Mouse (Mus musculus): ENCODE measurements around the gene Ngdn. TPM values are rescaled to one million over a fixed set of nuclear protein-coding genes. Genes with fewer than 3 reads are reported as not detected.
"Not testable (repeated sequence)": the region's sequence is repeated elsewhere in the genome, so short reads cannot be mapped to it uniquely, and the experiment has no call there.

The Ngdn gene
- polyA plus RNA-seq, 1 experiment from 2014 or later: 69.6 TPM

- H3K27me3 ChIP-seq: no peaks in the 10 kb centered on the region
- under 1% methylated on average over 17 of the region's 17 CpGs for WGBS
- peaks cover 13% of the 10 kb centered on the region for H3K4me1 ChIP-seq
- ATAC-seq (ENCODE audit: low FRiP score, low read depth): no peak
- peaks cover 12% of the 10 kb centered on the region; the same call in 1 of the 2 replicates for H3K36me3 ChIP-seq
- H3K27ac ChIP-seq (replicated peaks): peak overlapping the region; percentile 58; the same call in 1 of the 2 replicates
- peak overlapping the region; percentile 76 for H3K4me3 ChIP-seq
- peak overlapping the region; percentile 91 for H3K4me2 ChIP-seq (replicated peaks)
- H3K9me3 ChIP-seq: no peaks in the 10 kb centered on the region
- peak overlapping the region; percentile 77 for H3K9ac ChIP-seq (replicated peaks)
Observed at GRCm38 (mm10) chr14:55015767-55016111, 485 bp downstream of the Ngdn start.

GRCm38 (mm10) chr14:55016876-55017275, 1.6 kb downstream of the Ngdn start:
- no peak overlapping the region for H3K4me3 ChIP-seq
- H3K27ac ChIP-seq (replicated peaks): no peak overlapping the region
- WGBS: 95% methylated on average over 16 of the region's 16 CpGs

GRCm38 (mm10) chr14:55020394-55020793, 5.1 kb downstream of the Ngdn start:
- ATAC-seq (ENCODE audit: low FRiP score, low read depth): peak; percentile 25; the same call in 1 of the 2 replicates
- peaks cover 49% of the 10 kb centered on the region for H3K36me3 ChIP-seq

More at GRCm38 (mm10) chr14:55016876-55017275, 1.6 kb downstream of the Ngdn start:
- no peak overlapping the region for H3K9ac ChIP-seq (replicated peaks)
- H3K27me3 ChIP-seq: no peaks in the 10 kb centered on the region
- no peaks in the 10 kb centered on the region for H3K9me3 ChIP-seq
- H3K36me3 ChIP-seq: peaks cover 19% of the 10 kb centered on the region
- H3K4me1 ChIP-seq: peaks cover 13% of the 10 kb centered on the region
- H3K4me2 ChIP-seq (replicated peaks): no peak overlapping the region
- ATAC-seq (ENCODE audit: low FRiP score, low read depth): no peak

GRCm38 (mm10) chr14:55023011-55023410, 7.8 kb downstream of the Ngdn start:
- no peak overlapping the region for H3K4me2 ChIP-seq (replicated peaks)
- H3K4me1 ChIP-seq: peaks cover 11% of the 10 kb centered on the region
- peaks cover 47% of the 10 kb centered on the region for H3K36me3 ChIP-seq
- no peak for ATAC-seq (ENCODE audit: low FRiP score, low read depth)
- WGBS: 92% methylated on average over 15 of the region's 15 CpGs
- H3K4me3 ChIP-seq: no peak overlapping the region
- H3K9ac ChIP-seq (replicated peaks): no peak overlapping the region
- H3K27me3 ChIP-seq: peaks cover 16% of the 10 kb centered on the region
- no peaks in the 10 kb centered on the region for H3K9me3 ChIP-seq
- H3K27ac ChIP-seq (replicated peaks): no peak overlapping the region

More at GRCm38 (mm10) chr14:55020394-55020793, 5.1 kb downstream of the Ngdn start:
- H3K27ac ChIP-seq (replicated peaks): no peak overlapping the region
- H3K9me3 ChIP-seq: no peaks in the 10 kb centered on the region
- H3K4me3 ChIP-seq: no peak overlapping the region
- H3K4me1 ChIP-seq: peaks cover 13% of the 10 kb centered on the region
- H3K4me2 ChIP-seq (replicated peaks): no peak overlapping the region
- 37% methylated on average over 9 of the region's 9 CpGs for WGBS
- H3K27me3 ChIP-seq: peaks cover 5% of the 10 kb centered on the region
- H3K9ac ChIP-seq (replicated peaks): no peak overlapping the region

- 62% methylated on average over 7 of the region's 7 CpGs for WGBS
Observed at GRCm38 (mm10) chr14:55024236-55024635, 9.0 kb downstream of the Ngdn start.

GRCm38 (mm10) chr14:55025527-55025926, 10.3 kb downstream of the Ngdn start:
- no peak overlapping the region for H3K9ac ChIP-seq (replicated peaks)
- peaks cover 32% of the 10 kb centered on the region for H3K4me1 ChIP-seq
- 81% methylated on average over 5 of the region's 5 CpGs for WGBS
- no peak overlapping the region for H3K4me2 ChIP-seq (replicated peaks)
- no peak overlapping the region for H3K4me3 ChIP-seq
- peaks cover 20% of the 10 kb centered on the region for H3K27me3 ChIP-seq
- no peak for ATAC-seq (ENCODE audit: low FRiP score, low read depth)
- peaks cover 44% of the 10 kb centered on the region for H3K36me3 ChIP-seq
- H3K9me3 ChIP-seq: no peaks in the 10 kb centered on the region
- no peak overlapping the region for H3K27ac ChIP-seq (replicated peaks)

More at GRCm38 (mm10) chr14:55024236-55024635, 9.0 kb downstream of the Ngdn start:
- H3K9me3 ChIP-seq: no peaks in the 10 kb centered on the region
- ATAC-seq (ENCODE audit: low FRiP score, low read depth): no peak
- peaks cover 24% of the 10 kb centered on the region for H3K4me1 ChIP-seq
- H3K27ac ChIP-seq (replicated peaks): no peak overlapping the region
- peaks cover 44% of the 10 kb centered on the region for H3K36me3 ChIP-seq
- no peak overlapping the region for H3K9ac ChIP-seq (replicated peaks)
- H3K4me2 ChIP-seq (replicated peaks): no peak overlapping the region
- peaks cover 16% of the 10 kb centered on the region for H3K27me3 ChIP-seq
- no peak overlapping the region for H3K4me3 ChIP-seq

- H3K4me2 ChIP-seq (replicated peaks): peak overlapping the region; percentile 38
- WGBS: 12% methylated on average over 5 of the region's 5 CpGs
- peaks cover 35% of the 10 kb centered on the region for H3K4me1 ChIP-seq
- 0 out of 2 replicates have a peak overlapping the region, but pooled peaks have one; percentile 11 for H3K9ac ChIP-seq (replicated peaks)
- H3K4me3 ChIP-seq: no peak overlapping the region
- H3K27me3 ChIP-seq: peaks cover 26% of the 10 kb centered on the region
- peak; percentile 21; the same call in 1 of the 2 replicates for ATAC-seq (ENCODE audit: low FRiP score, low read depth)
- no peaks in the 10 kb centered on the region for H3K9me3 ChIP-seq
- peak overlapping the region; percentile 90 for H3K27ac ChIP-seq (replicated peaks)
- H3K36me3 ChIP-seq: peaks cover 33% of the 10 kb centered on the region
Observed at GRCm38 (mm10) chr14:55027251-55027650, 12.0 kb downstream of the Ngdn start.

- Histone ChIP-seq H3K27me3 (peaks cover 26% of the 10 kb centered on the region), H3K36me3 (peaks cover 29% of the 10 kb centered on the region), H3K27ac (replicated peaks) (peak overlapping the region; percentile 90), H3K9me3 (no peaks in the 10 kb centered on the region), H3K4me3 (no peak overlapping the region), H3K4me1 (peaks cover 37% of the 10 kb centered on the region), H3K4me2 (replicated peaks) (peak overlapping the region; percentile 38), H3K9ac (replicated peaks) (0 out of 2 replicates have a peak overlapping the region, but pooled peaks have one; percentile 11)
- ATAC-seq (ENCODE audit: low FRiP score, low read depth): peak; percentile 55
- 5% methylated on average over 6 of the region's 6 CpGs for WGBS
Observed at GRCm38 (mm10) chr14:55027653-55028052, 12.4 kb downstream of the Ngdn start.

GRCm38 (mm10) chr14:55028333-55028835, 13.1 kb downstream of the Ngdn start:
- peak; percentile 84 for ATAC-seq (ENCODE audit: low FRiP score, low read depth)
- H3K27me3 ChIP-seq: peaks cover 29% of the 10 kb centered on the region
- H3K27ac ChIP-seq (replicated peaks): peak overlapping the region; percentile 90
- no peaks in the 10 kb centered on the region for H3K9me3 ChIP-seq
- WGBS: 4% methylated on average over 5 of the region's 5 CpGs
- H3K4me3 ChIP-seq: no peak overlapping the region
- peaks cover 22% of the 10 kb centered on the region for H3K36me3 ChIP-seq
- H3K4me2 ChIP-seq (replicated peaks): peak overlapping the region; percentile 38
- H3K4me1 ChIP-seq: peaks cover 44% of the 10 kb centered on the region
- H3K9ac ChIP-seq (replicated peaks): peak overlapping the region; percentile 39; the same call in 1 of the 2 replicates

GRCm38 (mm10) chr14:55029034-55029698, 13.9 kb downstream of the Ngdn start:
- no peak overlapping the region for H3K4me3 ChIP-seq
- peaks cover 14% of the 10 kb centered on the region; the same call in 1 of the 2 replicates for H3K36me3 ChIP-seq

GRCm38 (mm10) chr14:55032695-55033225, 17.5 kb downstream of the Ngdn start:
- no peak overlapping the region for H3K27ac ChIP-seq (replicated peaks)
- no peak overlapping the region for H3K9ac ChIP-seq (replicated peaks)
- H3K36me3 ChIP-seq: no peaks in the 10 kb centered on the region
- no peak for ATAC-seq (ENCODE audit: low FRiP score, low read depth)
- peaks cover 39% of the 10 kb centered on the region for H3K4me1 ChIP-seq
- no peaks in the 10 kb centered on the region for H3K9me3 ChIP-seq
- H3K4me2 ChIP-seq (replicated peaks): peak overlapping the region; percentile 21
- H3K4me3 ChIP-seq: no peak overlapping the region
- H3K27me3 ChIP-seq: peaks cover 14% of the 10 kb centered on the region
- 25% methylated on average over 19 of the region's 19 CpGs for WGBS

More at GRCm38 (mm10) chr14:55029034-55029698, 13.9 kb downstream of the Ngdn start:
- WGBS: 5% methylated on average over 11 of the region's 11 CpGs
- H3K4me1 ChIP-seq: peaks cover 45% of the 10 kb centered on the region
- H3K9me3 ChIP-seq: no peaks in the 10 kb centered on the region
- ATAC-seq (ENCODE audit: low FRiP score, low read depth): peak; percentile 27; the same call in 1 of the 2 replicates
- H3K9ac ChIP-seq (replicated peaks): peak overlapping the region; percentile 39; the same call in 1 of the 2 replicates
- peaks cover 30% of the 10 kb centered on the region for H3K27me3 ChIP-seq
- peak overlapping the region; percentile 38 for H3K4me2 ChIP-seq (replicated peaks)
- peak overlapping the region; percentile 90 for H3K27ac ChIP-seq (replicated peaks)

- not testable (repeated sequence) for H3K4me3 ChIP-seq; H3K9me3 ChIP-seq; H3K4me2 ChIP-seq (replicated peaks); H3K27me3 ChIP-seq; H3K9ac ChIP-seq (replicated peaks); H3K36me3 ChIP-seq; H3K27ac ChIP-seq (replicated peaks); ATAC-seq (ENCODE audit: low FRiP score, low read depth); H3K4me1 ChIP-seq
- WGBS: 83% methylated on average over 1 of the region's 2 CpGs
Observed at GRCm38 (mm10) chr14:55043694-55044093, 28.4 kb downstream of the Ngdn start.
